ENCODE assay signal across 31 mouse cellular contexts in genomic region chr5:147302746-147303400, GRCm38 (mm10). TPM values are rescaled to one million over a fixed set of nuclear protein-coding genes. Genes with fewer than 3 reads are reported as not detected.
DNase-seq lines count a peak whose midpoint lies in the region; ATAC-seq and TF ChIP-seq lines count a peak whose summit lies in the region.
"Had no signal": no experiment of that assay in that cellular context is flagged by ENCODE, and none has a peak within 500 bp of the region (broad histone marks: within the 10 kb centered on the region; RNA-seq: fewer than 3 reads in every experiment).

No protein-coding gene starts in this region.

- DNase-seq in heart, adult 11 months: peak; percentile 59
- DNase-seq in heart, adult 9 months (ENCODE audit: low spot score in 2 of 2): no peak
- DNase-seq in midbrain, embryonic 10.5 days (ENCODE audit: low spot score): peak; percentile 40
- DNase-seq in midbrain, embryonic 14.5 days: no peak
- peak; percentile 40 for DNase-seq in ZHBTc4 (ENCODE audit: low read depth, low spot score)
- DNase-seq in heart, adult 18-20 months: no peak
- DNase-seq: adrenal gland, postnatal 10 days; cerebellum, adult 2 months; cerebellum, postnatal 36 days; gastrocnemius, adult 2 months; kidney, postnatal 25 days; lung, postnatal 4 days; thymus, postnatal 14 days had no signal

- H3K27ac ChIP-seq in midbrain, embryonic 10.5 days (replicated peaks): no peak overlapping the region
- no peak overlapping the region for H3K27ac ChIP-seq in midbrain, embryonic 14.5 days (replicated peaks; ENCODE audit: low read depth, low read length)
- no peak overlapping the region for H3K27ac ChIP-seq in intestine, postnatal 0 days (ENCODE audit: low read depth, low read length)
- H3K27ac ChIP-seq: embryonic facial prominence, embryonic 12.5 days; forebrain, embryonic 12.5 days; gastrocnemius, adult 2 months; hindbrain, embryonic 13.5 days; layer of hippocampus, adult 2 months; limb, embryonic 13.5 days; liver, embryonic 15.5 days had no signal

- ATAC-seq in midbrain, embryonic 14.5 days (ENCODE audit: low FRiP score, low TSS enrichment): no peak
- ATAC-seq in intestine, postnatal 0 days: no peak
- ATAC-seq: activated CD4-positive, CD25-positive, alpha-beta regulatory T cell, adult 4 months; inflammation-experienced regulatory T-cells, adult 6 months had no signal

- H3K4me1 ChIP-seq in midbrain, embryonic 10.5 days: peaks cover 41% of the 10 kb centered on the region
- 0 out of 2 replicates have a peak, but pooled peaks cover 2% of the 10 kb centered on the region for H3K4me1 ChIP-seq in midbrain, embryonic 14.5 days (ENCODE audit: control insufficient read depth, insufficient read depth, low read length)
- H3K4me1 ChIP-seq in intestine, postnatal 0 days (replicated peaks; ENCODE audit: control insufficient read depth, insufficient read depth, low read length): no peaks in the 10 kb centered on the region

- H3K36me3 ChIP-seq in midbrain, embryonic 10.5 days: no peaks in the 10 kb centered on the region
- no peaks in the 10 kb centered on the region for H3K36me3 ChIP-seq in midbrain, embryonic 14.5 days (ENCODE audit: control insufficient read depth, insufficient read depth, low read length)
- H3K36me3 ChIP-seq in intestine, postnatal 0 days (ENCODE audit: control insufficient read depth, insufficient read depth): peaks cover 8% of the 10 kb centered on the region; the same call in 1 of the 2 replicates
- H3K36me3 ChIP-seq: embryonic facial prominence, embryonic 12.5 days; forebrain, embryonic 12.5 days; hindbrain, embryonic 13.5 days; limb, embryonic 13.5 days; liver, embryonic 15.5 days had no signal

- WGBS in midbrain, embryonic 10.5 days: 4% methylated on average over 13 of the region's 13 CpGs
- 5% methylated on average over 13 of the region's 13 CpGs for WGBS in midbrain, embryonic 14.5 days
- 6% methylated on average over 13 of the region's 13 CpGs for WGBS in intestine, postnatal 0 days

- H3K4me3 ChIP-seq in midbrain, embryonic 10.5 days: no peak overlapping the region
- no peak overlapping the region for H3K4me3 ChIP-seq in midbrain, embryonic 14.5 days (replicated peaks; ENCODE audit: low read depth, low read length)
- H3K4me3 ChIP-seq in intestine, postnatal 0 days (ENCODE audit: low read depth, low read length): peak overlapping the region; percentile 74
- H3K4me3 ChIP-seq: embryonic facial prominence, embryonic 12.5 days; forebrain, embryonic 12.5 days; gastrocnemius, adult 2 months; hindbrain, embryonic 13.5 days; layer of hippocampus, adult 2 months; limb, embryonic 13.5 days; liver, embryonic 15.5 days had no signal

- H3K4me2 ChIP-seq in midbrain, embryonic 14.5 days (ENCODE audit: low read length): no peak overlapping the region
- peak overlapping the region; percentile 69 for H3K4me2 ChIP-seq in intestine, postnatal 0 days (replicated peaks; ENCODE audit: low read depth)
- H3K4me2 ChIP-seq: embryonic facial prominence, embryonic 12.5 days; forebrain, embryonic 12.5 days; heart, embryonic 11.5 days; hindbrain, embryonic 13.5 days; limb, embryonic 13.5 days; liver, embryonic 15.5 days had no signal

- H3K9ac ChIP-seq in midbrain, embryonic 14.5 days (replicated peaks; ENCODE audit: low read length): no peak overlapping the region
- H3K9ac ChIP-seq in intestine, postnatal 0 days (ENCODE audit: low read depth, low read length): peak overlapping the region; percentile 94
- H3K9ac ChIP-seq: embryonic facial prominence, embryonic 12.5 days; forebrain, embryonic 12.5 days; hindbrain, embryonic 13.5 days; limb, embryonic 13.5 days; liver, embryonic 15.5 days had no signal

- peaks cover 100% of the 10 kb centered on the region for H3K27me3 ChIP-seq in midbrain, embryonic 10.5 days (ENCODE audit: low read depth, poor library complexity, severe bottlenecking)
- H3K27me3 ChIP-seq in midbrain, embryonic 14.5 days (ENCODE audit: control insufficient read depth, insufficient read depth, low read length): peaks cover 99% of the 10 kb centered on the region
- H3K27me3 ChIP-seq in intestine, postnatal 0 days (replicated peaks; ENCODE audit: control insufficient read depth, insufficient read depth, low read length): peaks cover 18% of the 10 kb centered on the region; the same call in 1 of the 2 replicates

- TF ChIP-seq CTCF in intestine, postnatal 0 days (IDR thresholded peaks at IDR 0.05; ENCODE audit: low read depth): no peak

- no peaks in the 10 kb centered on the region for H3K9me3 ChIP-seq in midbrain, embryonic 10.5 days (replicated peaks)
- H3K9me3 ChIP-seq in midbrain, embryonic 14.5 days (ENCODE audit: control insufficient read depth, low read length): no peaks in the 10 kb centered on the region
- no peaks in the 10 kb centered on the region for H3K9me3 ChIP-seq in intestine, postnatal 0 days (ENCODE audit: control insufficient read depth)
- H3K9me3 ChIP-seq: embryonic facial prominence, embryonic 12.5 days; forebrain, embryonic 12.5 days; hindbrain, embryonic 13.5 days; limb, embryonic 13.5 days; liver, embryonic 15.5 days had no signal

RNA-seq across cellular contexts. Expression of gene Cdx2, which starts 4.2 kb away (rescaled TPM):
- polyA plus RNA-seq in midbrain, embryonic 10.5 days (2016; fragmentation: Nextera tagmentation; extraction: Ambion mirVana): not detected in 2 replicates
- polyA plus RNA-seq in midbrain, embryonic 14.5 days (2014; fragmentation: Nextera tagmentation; extraction: Ambion mirVana): not detected in 2 replicates
- polyA plus RNA-seq in intestine, postnatal 0 days (2015; fragmentation: Nextera tagmentation; extraction: Ambion mirVana): 35.0 and 38.9 TPM in 2 replicates
- not detected for total RNA-seq in heart, adult 18-20 months (2021)
- total RNA-seq: adrenal gland, postnatal 10 days; gastrocnemius, adult 2 months; gastrocnemius, postnatal 4 days; layer of hippocampus, adult 2 months; layer of hippocampus, postnatal 25 days; left cerebral cortex, postnatal 10 days; megakaryocyte-erythroid progenitor cell, adult 5-6 weeks; MEL had no signal
- polyA plus RNA-seq: activated CD4-positive, CD25-positive, alpha-beta regulatory T cell, adult 4 months; cerebellum, adult 2 months; embryonic facial prominence, embryonic 12.5 days; forebrain, embryonic 12.5 days; heart, embryonic 11.5 days; heart, postnatal 0 days; hindbrain, embryonic 13.5 days; inflammation-experienced regulatory T-cells, adult 6 months; kidney, embryonic 14.5 days; liver, embryonic 15.5 days; lung, embryonic 16.5 days had no signal

RNA-seq across cellular contexts. Expression of gene Urad, which starts 19.4 kb away (rescaled TPM):
- polyA plus RNA-seq in midbrain, embryonic 10.5 days (2016; fragmentation: Nextera tagmentation; extraction: Ambion mirVana): not detected in 2 replicates
- polyA plus RNA-seq in midbrain, embryonic 14.5 days (2014; fragmentation: Nextera tagmentation; extraction: Ambion mirVana): not detected in 2 replicates
- polyA plus RNA-seq in intestine, postnatal 0 days (2015; fragmentation: Nextera tagmentation; extraction: Ambion mirVana): 0.95 and 1.1 TPM in 2 replicates
- total RNA-seq in heart, adult 18-20 months (2021): not detected
- total RNA-seq: gastrocnemius, adult 2 months; gastrocnemius, postnatal 4 days; layer of hippocampus, adult 2 months; layer of hippocampus, postnatal 25 days; left cerebral cortex, postnatal 10 days; megakaryocyte-erythroid progenitor cell, adult 5-6 weeks; MEL had no signal
- polyA plus RNA-seq: activated CD4-positive, CD25-positive, alpha-beta regulatory T cell, adult 4 months; cerebellum, adult 2 months; embryonic facial prominence, embryonic 12.5 days; forebrain, embryonic 12.5 days; heart, embryonic 11.5 days; heart, postnatal 0 days; hindbrain, embryonic 13.5 days; inflammation-experienced regulatory T-cells, adult 6 months; kidney, embryonic 14.5 days; limb, embryonic 13.5 days; lung, embryonic 16.5 days had no signal

RNA-seq across cellular contexts. Expression of gene Pdx1, which starts 33.1 kb away (rescaled TPM):
- polyA plus RNA-seq in midbrain, embryonic 10.5 days (2016; fragmentation: Nextera tagmentation; extraction: Ambion mirVana): not detected in 2 replicates
- not detected in 2 replicates for polyA plus RNA-seq in midbrain, embryonic 14.5 days (2014; fragmentation: Nextera tagmentation; extraction: Ambion mirVana)
- polyA plus RNA-seq in intestine, postnatal 0 days (2015; fragmentation: Nextera tagmentation; extraction: Ambion mirVana): 6.7 and 9.2 TPM in 2 replicates
- not detected for total RNA-seq in heart, adult 18-20 months (2021)
- total RNA-seq: adrenal gland, postnatal 10 days; gastrocnemius, adult 2 months; gastrocnemius, postnatal 4 days; layer of hippocampus, adult 2 months; layer of hippocampus, postnatal 25 days; left cerebral cortex, postnatal 10 days; megakaryocyte-erythroid progenitor cell, adult 5-6 weeks; MEL had no signal
- polyA plus RNA-seq: activated CD4-positive, CD25-positive, alpha-beta regulatory T cell, adult 4 months; cerebellum, adult 2 months; embryonic facial prominence, embryonic 12.5 days; forebrain, embryonic 12.5 days; heart, embryonic 11.5 days; heart, postnatal 0 days; hindbrain, embryonic 13.5 days; inflammation-experienced regulatory T-cells, adult 6 months; limb, embryonic 13.5 days; liver, embryonic 15.5 days; lung, embryonic 16.5 days had no signal

Comparison
In these comparisons a context has a peak if more than half of its experiments do, and no peak if none do; other contexts are left out.
1. DNase-seq: peak in heart, adult 11 months (single experiment), midbrain, embryonic 10.5 days (single experiment) and ZHBTc4 (single experiment); none in heart, adult 9 months (0 of 2), midbrain, embryonic 14.5 days (single experiment) and heart, adult 18-20 months (0 of 2).
2. RNA of gene Cdx2, which starts 4.2 kb away (polyA plus RNA-seq): 35.0 to 38.9 TPM in intestine, postnatal 0 days; not detected in midbrain, embryonic 10.5 days and not detected in midbrain, embryonic 14.5 days; every median in the first group is over 10 times any median in the second.